Mouse (Mus musculus) midbrain, embryonic 16.5 days (tissue): ENCODE results near the gene Actr3. TPM values are rescaled to one million over a fixed set of nuclear protein-coding genes. Genes with fewer than 3 reads are reported as not detected.
"Not testable (repeated sequence)": the region's sequence is repeated elsewhere in the genome, so short reads cannot be mapped to it uniquely, and the experiment has no call there.

Experiments
- ATAC-seq: fragments of 200-750 bp; cut with Nextera tagmentation; 2 replicates; pipeline ENCODE4 v1.8.0; 2017; ENCODE audit warnings: moderate TSS enrichment
- H3K27ac ChIP-seq: fragments of 300-500 bp; sonication (generic); 2 replicates; pipeline ENCODE4 v1.5.1; 2014; ENCODE audit warnings: mild to moderate bottlenecking, low read length, mixed read lengths
- H3K27me3 ChIP-seq: fragments of 300-500 bp; sonication (generic); 2 replicates; pipeline ENCODE4 v1.6.1; 2014; ENCODE audit warnings: low read depth, low read length, mixed read lengths; ENCODE audit not compliant: control insufficient read depth, insufficient read depth
- H3K36me3 ChIP-seq: fragments of 300-500 bp; sonication (generic); 2 replicates; pipeline ENCODE4 v1.6.1; 2014; ENCODE audit warnings: mild to moderate bottlenecking, low read length, moderate library complexity, mixed read lengths; ENCODE audit not compliant: control insufficient read depth, insufficient read depth
- H3K4me1 ChIP-seq: fragments of 300-500 bp; sonication (generic); 2 replicates; pipeline ENCODE4 v1.6.1; 2014; ENCODE audit warnings: mild to moderate bottlenecking, low read length, mixed read lengths; ENCODE audit not compliant: control insufficient read depth, insufficient read depth
- H3K4me2 ChIP-seq: fragments of 300-500 bp; sonication (generic); 2 replicates; pipeline ENCODE4 v1.6.1; 2014; ENCODE audit warnings: mild to moderate bottlenecking, low read length, mixed read lengths
- H3K4me3 ChIP-seq: fragments of 300-500 bp; sonication (generic); 2 replicates; pipeline ENCODE4 v1.5.1; 2014; ENCODE audit warnings: low read depth, mild to moderate bottlenecking, low read length, moderate library complexity, mixed read lengths
- H3K9ac ChIP-seq: fragments of 300-500 bp; sonication (generic); 2 replicates; pipeline ENCODE4 v1.6.1; 2014; ENCODE audit warnings: low read depth, low read length, mixed read lengths
- H3K9me3 ChIP-seq: fragments of 300-500 bp; sonication (generic); replicated peaks from 2 replicates; pipeline ENCODE4 v1.6.1; 2014; ENCODE audit warnings: mild to moderate bottlenecking, low read length, mixed read lengths; ENCODE audit not compliant: control insufficient read depth, poor library complexity, severe bottlenecking
- WGBS: fragments of 180-500 bp; shearing (Covaris S2); extraction: QIAGEN DNeasy Blood & Tissue Kit; methylation state at CpG from one replicate; pipeline ENCODE4 v1.1.7; 2014; 5-methylcytosine and 5-hydroxymethylcytosine counted together
- polyA plus RNA-seq: library from polyadenylated mRNA; unstranded; fragments of >200 nt; fragmentation: Nextera tagmentation; extraction: Ambion mirVana; gene quantifications from 2 replicates; pipeline ENCODE4 v1.2.1, GENCODE M21; 2015

The Actr3 gene
- polyA plus RNA-seq, 1 experiment from 2014 or later, result 217 TPM

GRCm38 (mm10) chr1:125429984-125430383, 5.5 kb downstream of the Actr3 start:
- Histone ChIP-seq H3K27ac (no peak overlapping the region), H3K9me3 (no peaks in the 10 kb centered on the region), H3K4me1 (peaks cover 25% of the 10 kb centered on the region), H3K9ac (no peak overlapping the region), H3K4me3 (no peak overlapping the region), H3K27me3 (no peaks in the 10 kb centered on the region), H3K36me3 (no peaks in the 10 kb centered on the region), H3K4me2 (no peak overlapping the region)
- 90% methylated on average over 4 of the region's 4 CpGs for WGBS
- ATAC-seq, result no peak

DNA sequence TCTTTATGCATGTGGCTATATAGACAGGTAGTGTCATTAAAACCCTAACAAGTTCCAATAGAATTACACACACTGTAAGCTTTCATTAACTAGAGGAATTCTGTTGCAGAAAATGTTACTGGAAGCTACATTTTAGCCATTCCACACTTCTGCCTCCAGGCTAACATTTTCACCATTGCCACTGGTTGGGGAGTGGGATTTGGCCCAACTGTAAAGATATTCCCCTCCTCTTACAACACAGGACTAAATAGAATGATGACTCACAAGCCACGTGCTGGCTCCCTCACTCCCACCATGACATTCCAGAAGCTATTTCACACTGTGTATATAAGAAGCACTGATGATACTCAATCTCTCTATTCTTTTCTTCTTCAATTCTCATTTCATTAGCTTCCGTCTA, 7.2 kb downstream of the Actr3 start:
- Histone ChIP-seq H3K4me3 (no peak overlapping the region), H3K27me3 (no peaks in the 10 kb centered on the region), H3K9me3 (no peaks in the 10 kb centered on the region), H3K4me1 (peaks cover 19% of the 10 kb centered on the region), H3K4me2 (no peak overlapping the region), H3K36me3 (no peaks in the 10 kb centered on the region), H3K27ac (no peak overlapping the region), H3K9ac (no peak overlapping the region)
- ATAC-seq, result no peak
- WGBS, result 65% methylated on average over 2 of the region's 2 CpGs

- WGBS, result 93% methylated on average over 2 of the region's 2 CpGs
- H3K4me3 ChIP-seq, result no peak overlapping the region
- H3K4me2 ChIP-seq, result no peak overlapping the region
- no peak for ATAC-seq
- no peak overlapping the region for H3K27ac ChIP-seq
- H3K36me3 ChIP-seq, result no peaks in the 10 kb centered on the region
- no peaks in the 10 kb centered on the region for H3K27me3 ChIP-seq
- H3K4me1 ChIP-seq, result peaks cover 3% of the 10 kb centered on the region; the same call in 1 of the 2 replicates
- H3K9ac ChIP-seq, result no peak overlapping the region
- no peaks in the 10 kb centered on the region for H3K9me3 ChIP-seq
Observed at GRCm38 (mm10) chr1:125426387-125427045, 9.0 kb downstream of the Actr3 start.

DNA sequence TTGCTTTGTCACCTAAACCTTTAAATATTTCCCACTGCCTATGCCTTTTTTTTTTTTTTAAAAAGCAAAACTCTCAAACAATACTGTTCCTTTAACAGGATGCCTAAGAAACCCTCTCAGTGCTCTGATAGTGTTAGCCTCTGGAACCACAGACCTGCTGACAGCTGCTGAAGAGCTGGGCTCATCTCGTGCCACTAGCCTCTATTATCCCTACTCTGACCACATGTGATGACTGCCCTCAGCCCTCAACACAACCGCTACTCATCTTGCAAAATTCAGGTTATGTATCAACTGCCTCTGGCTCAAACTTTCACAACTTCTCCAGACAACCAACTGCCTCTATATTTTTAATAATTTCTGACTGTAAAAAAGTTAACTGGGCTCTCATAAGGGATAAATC, 15.6 kb downstream of the Actr3 start:
- H3K4me3 ChIP-seq, result no peak overlapping the region
- ATAC-seq, result no peak
- H3K9ac ChIP-seq, result no peak overlapping the region
- H3K4me1 ChIP-seq, result no peaks in the 10 kb centered on the region
- H3K36me3 ChIP-seq, result peaks cover 6% of the 10 kb centered on the region; the same call in 1 of the 2 replicates
- 69% methylated on average over 2 of the region's 2 CpGs for WGBS
- H3K9me3 ChIP-seq, result no peaks in the 10 kb centered on the region
- H3K27ac ChIP-seq, result no peak overlapping the region
- no peak overlapping the region for H3K4me2 ChIP-seq
- no peaks in the 10 kb centered on the region for H3K27me3 ChIP-seq

GRCm38 (mm10) chr1:125418732-125419131, 16.8 kb downstream of the Actr3 start:
- H3K27me3 ChIP-seq, result no peaks in the 10 kb centered on the region
- no peaks in the 10 kb centered on the region for H3K4me1 ChIP-seq
- H3K4me3 ChIP-seq, result no peak overlapping the region
- H3K4me2 ChIP-seq, result no peak overlapping the region
- H3K27ac ChIP-seq, result no peak overlapping the region
- ATAC-seq, result no peak
- no peak overlapping the region for H3K9ac ChIP-seq
- H3K36me3 ChIP-seq, result peaks cover 6% of the 10 kb centered on the region
- H3K9me3 ChIP-seq, result no peaks in the 10 kb centered on the region
- WGBS, result 96% methylated on average over 4 of the region's 4 CpGs

DNA sequence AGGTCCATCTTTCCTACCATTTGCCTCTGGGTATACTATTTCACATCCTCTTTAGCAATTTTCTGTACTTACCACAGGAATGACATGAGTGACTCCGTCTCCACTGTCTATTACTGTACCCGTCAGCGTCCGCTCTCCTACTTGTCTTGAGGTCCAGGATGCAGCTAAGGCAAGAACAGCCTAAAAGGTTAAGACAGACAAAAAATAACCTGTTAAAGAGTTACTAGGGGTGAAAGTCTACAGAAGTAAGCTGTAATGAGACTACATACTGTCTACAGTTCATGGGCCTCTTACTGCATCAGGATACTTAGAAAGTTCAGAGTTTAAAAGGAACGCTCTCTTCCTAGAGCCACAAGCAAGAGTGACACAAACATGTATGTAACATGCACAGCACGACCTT, 28.3 kb downstream of the Actr3 start:
- 98% methylated on average over 6 of the region's 6 CpGs for WGBS
- H3K36me3 ChIP-seq, result peaks cover 23% of the 10 kb centered on the region
- no peak overlapping the region for H3K4me2 ChIP-seq
- no peaks in the 10 kb centered on the region for H3K9me3 ChIP-seq
- no peak overlapping the region for H3K9ac ChIP-seq
- H3K27ac ChIP-seq, result no peak overlapping the region
- H3K4me1 ChIP-seq, result no peaks in the 10 kb centered on the region
- H3K27me3 ChIP-seq, result no peaks in the 10 kb centered on the region
- no peak for ATAC-seq
- no peak overlapping the region for H3K4me3 ChIP-seq

GRCm38 (mm10) chr1:125395391-125395790, 40.1 kb downstream of the Actr3 start:
- Histone ChIP-seq H3K9ac (no peak overlapping the region), H3K36me3 (peaks cover 14% of the 10 kb centered on the region), H3K9me3 (no peaks in the 10 kb centered on the region), H3K27ac (no peak overlapping the region), H3K27me3 (no peaks in the 10 kb centered on the region), H3K4me3 (no peak overlapping the region), H3K4me1 (no peaks in the 10 kb centered on the region), H3K4me2 (no peak overlapping the region)
- 94% methylated on average over 1 of the region's 1 CpGs for WGBS
- no peak for ATAC-seq

- H3K27me3 ChIP-seq, H3K4me2 ChIP-seq, H3K9me3 ChIP-seq, H3K27ac ChIP-seq, H3K9ac ChIP-seq, H3K4me3 ChIP-seq, ATAC-seq, H3K4me1 ChIP-seq: not testable (repeated sequence)
- WGBS, result 98% methylated on average over 4 of the region's 5 CpGs
- peaks cover 13% of the 10 kb centered on the region for H3K36me3 ChIP-seq
Observed at GRCm38 (mm10) chr1:125393324-125393723, 42.2 kb downstream of the Actr3 start.

DNA sequence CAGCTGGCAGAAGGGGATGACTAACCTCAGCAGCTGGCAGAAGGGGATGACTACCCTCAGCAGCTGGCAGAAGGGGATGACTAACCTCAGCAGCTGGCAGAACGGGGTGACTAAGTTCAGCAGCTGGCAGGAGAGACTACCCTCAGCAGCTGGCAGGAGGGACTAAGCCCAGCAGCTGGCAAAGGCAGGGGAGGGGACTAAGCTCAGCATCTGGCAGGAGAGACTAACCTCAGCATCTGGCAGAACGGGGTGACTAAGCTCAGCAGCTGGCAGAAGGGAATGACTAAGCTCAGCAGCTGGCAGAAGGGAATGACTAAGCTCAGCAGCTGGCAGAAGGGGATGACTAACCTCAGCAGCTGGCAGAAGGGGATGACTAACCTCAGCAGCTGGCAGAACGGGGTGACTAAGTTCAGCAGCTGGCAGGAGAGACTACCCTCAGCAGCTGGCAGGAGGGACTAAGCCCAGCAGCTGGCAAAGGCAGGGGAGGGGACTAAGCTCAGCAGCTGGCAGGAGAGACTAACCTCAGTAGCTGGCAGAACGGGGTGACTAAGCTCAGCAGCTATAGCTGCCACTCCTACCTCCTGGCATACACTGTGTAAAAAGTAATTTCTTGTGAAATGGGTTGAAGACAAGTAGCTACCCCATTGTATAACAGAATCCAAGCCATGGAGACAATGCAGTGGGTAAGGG, 45.3 kb downstream of the Actr3 start:
- not testable (repeated sequence) for H3K4me1 ChIP-seq, H3K27me3 ChIP-seq, ATAC-seq, H3K9me3 ChIP-seq, H3K27ac ChIP-seq, H3K36me3 ChIP-seq, H3K9ac ChIP-seq, H3K4me2 ChIP-seq, H3K4me3 ChIP-seq
- 90% methylated on average over 4 of the region's 4 CpGs for WGBS
